Mouse (Mus musculus) C2C12 (cell line): ENCODE measurements at regions not wholly inside any gene's neighbourhood (a gene's known extent, or its start where the extent isn't known, plus 50 kb on each side); places are given as distances from the start of the nearest gene placed in this dataset.

Source experiments
- H3K27me3 ChIP-seq: one replicate; pipeline ENCODE4 v1.6.1; 2011; ENCODE audit not compliant: control insufficient read depth, insufficient read depth, insufficient read length
- H3K36me3 ChIP-seq: one replicate; pipeline ENCODE4 v1.6.1; 2011; ENCODE audit not compliant: control insufficient read depth, insufficient read depth
- H3K4me3 ChIP-seq: one replicate; pipeline ENCODE4 v1.5.1; 2011; ENCODE audit warnings: mild to moderate bottlenecking, control low read depth; ENCODE audit not compliant: poor library complexity, insufficient read depth, severe bottlenecking
- H3K79me2 ChIP-seq: one replicate; pipeline ENCODE4 v1.6.1; 2011; ENCODE audit not compliant: control insufficient read depth, insufficient read depth
- H3K79me3 ChIP-seq: one replicate; pipeline ENCODE4 v1.6.1; 2011; ENCODE audit warnings: low read depth, control low read depth
- H3ac ChIP-seq: one replicate; pipeline ENCODE3; 2011; ENCODE audit warnings: low read depth; ENCODE audit not compliant: control insufficient read depth, insufficient read length
- CEBPB ChIP-seq: IDR thresholded peaks from one replicate; pipeline ENCODE4 v1.6.1; 2011; ENCODE audit warnings: low read depth, mild to moderate bottlenecking, control low read depth, moderate library complexity
- CTCF ChIP-seq: IDR thresholded peaks from one replicate; pipeline ENCODE4 v1.5.1; 2011; ENCODE audit not compliant: control insufficient read depth, insufficient read depth, insufficient read length
- FOSL1 ChIP-seq: IDR thresholded peaks from one replicate; pipeline ENCODE4 v1.8.0; 2011; ENCODE audit warnings: mild to moderate bottlenecking, low read length; ENCODE audit not compliant: poor library complexity, insufficient read depth, severe bottlenecking
- MAX ChIP-seq: IDR thresholded peaks from one replicate; pipeline ENCODE4 v1.6.1; 2011; ENCODE audit warnings: mild to moderate bottlenecking, control low read depth
- MYOD1 ChIP-seq: IDR thresholded peaks from one replicate; pipeline ENCODE4 v1.6.1; 2011; ENCODE audit warnings: low read depth; ENCODE audit not compliant: control insufficient read depth, insufficient read length
- MYOG ChIP-seq: IDR thresholded peaks from one replicate; pipeline ENCODE4 v1.6.1; 2011; ENCODE audit not compliant: control insufficient read depth, insufficient read length; ENCODE audit errors: extremely low read depth
- USF1 ChIP-seq: IDR thresholded peaks from one replicate; pipeline ENCODE4 v1.6.1; 2011; ENCODE audit warnings: low read depth, mild to moderate bottlenecking, control low read depth, moderate library complexity

- TF ChIP-seq MYOD1 (no peak), CEBPB (peak; percentile 33)
- no peak overlapping the region for H3ac ChIP-seq
- no peaks in the 10 kb centered on the region for H3K36me3 ChIP-seq
Observed at GRCm38 (mm10) chr3:52894812-52895211, 122.2 kb downstream of the Cog6 start.

GRCm38 (mm10) chr3:52889156-52889715 lies 127.8 kb downstream of the Cog6 start:
- H3K79me2 ChIP-seq, result no peaks in the 10 kb centered on the region
- no peak for TF ChIP-seq MYOD1
- no peak for TF ChIP-seq FOSL1
- TF ChIP-seq CEBPB, result no peak
- TF ChIP-seq CTCF, result no peak
- no peak for TF ChIP-seq MAX
- no peak for TF ChIP-seq MYOG
- H3K36me3 ChIP-seq, result no peaks in the 10 kb centered on the region
- no peaks in the 10 kb centered on the region for H3K27me3 ChIP-seq
- H3K4me3 ChIP-seq, result no peak overlapping the region
- no peak overlapping the region for H3ac ChIP-seq
- no peaks in the 10 kb centered on the region for H3K79me3 ChIP-seq

More at GRCm38 (mm10) chr3:52894812-52895211, 122.2 kb downstream of the Cog6 start:
- H3K79me3 ChIP-seq, result no peaks in the 10 kb centered on the region
- H3K79me2 ChIP-seq, result no peaks in the 10 kb centered on the region
- H3K27me3 ChIP-seq, result no peaks in the 10 kb centered on the region
- H3K4me3 ChIP-seq, result no peak overlapping the region

- Histone ChIP-seq H3K36me3 (no peaks in the 10 kb centered on the region), H3K79me2 (no peaks in the 10 kb centered on the region), H3K27me3 (no peaks in the 10 kb centered on the region), H3K79me3 (no peaks in the 10 kb centered on the region), H3ac (no peak overlapping the region), H3K4me3 (no peak overlapping the region)
- TF ChIP-seq FOSL1, result no peak
- TF ChIP-seq MYOG, result no peak
- TF ChIP-seq USF1, result no peak
- TF ChIP-seq CEBPB, result no peak
- TF ChIP-seq CTCF, result no peak
- TF ChIP-seq MAX, result no peak
- no peak for TF ChIP-seq MYOD1
Observed at GRCm38 (mm10) chr3:52881981-52882380, 135.1 kb downstream of the Cog6 start.

- H3K4me3 ChIP-seq, result no peak overlapping the region
- H3K27me3 ChIP-seq, result no peaks in the 10 kb centered on the region
- no peaks in the 10 kb centered on the region for H3K36me3 ChIP-seq
- TF ChIP-seq CTCF (no peak), MAX (no peak), FOSL1 (no peak), CEBPB (no peak), USF1 (no peak), MYOD1 (no peak), MYOG (no peak)
- H3K79me2 ChIP-seq, result no peaks in the 10 kb centered on the region
- H3ac ChIP-seq, result no peak overlapping the region
- no peaks in the 10 kb centered on the region for H3K79me3 ChIP-seq
Observed at GRCm38 (mm10) chr3:52881139-52881538, 135.9 kb downstream of the Cog6 start.

- H3ac ChIP-seq, result no peak overlapping the region
- H3K79me3 ChIP-seq, result no peaks in the 10 kb centered on the region
- no peaks in the 10 kb centered on the region for H3K36me3 ChIP-seq
- no peaks in the 10 kb centered on the region for H3K27me3 ChIP-seq
- no peak overlapping the region for H3K4me3 ChIP-seq
- H3K79me2 ChIP-seq, result no peaks in the 10 kb centered on the region
- no peak for TF ChIP-seq MAX
- no peak for TF ChIP-seq CTCF
- no peak for TF ChIP-seq MYOG
- no peak for TF ChIP-seq USF1
- no peak for TF ChIP-seq FOSL1
- TF ChIP-seq MYOD1, result no peak
- TF ChIP-seq CEBPB, result no peak
Observed at GRCm38 (mm10) chr3:52879700-52880099, 137.3 kb downstream of the Cog6 start.

- TF ChIP-seq CEBPB (peak; percentile 15), USF1 (no peak), MAX (no peak), FOSL1 (no peak)
- Histone ChIP-seq H3K4me3 (no peak overlapping the region), H3K27me3 (no peaks in the 10 kb centered on the region), H3K36me3 (no peaks in the 10 kb centered on the region), H3K79me3 (no peaks in the 10 kb centered on the region), H3K79me2 (no peaks in the 10 kb centered on the region), H3ac (no peak overlapping the region)
Observed at GRCm38 (mm10) chr3:52878334-52878733, 138.7 kb downstream of the Cog6 start.
